Mouse (Mus musculus): ENCODE measurements around the gene D130052B06Rik.
A peak's percentile ranks its signal among the peaks of the same experiment; 100 is the strongest.

D130052B06Rik gene

GRCm38 (mm10) chr11:33598986-33599385, at the start of gene D130052B06Rik:
Gene D130052B06Rik (plus strand): TSS chr11:33599302.
- DNase-seq (ENCODE audit: low spot score): no peak

- no peak for DNase-seq (ENCODE audit: low spot score)
Measured at GRCm38 (mm10) chr11:33550861-33551560, 48.1 kb upstream of the D130052B06Rik start.

GRCm38 (mm10) chr11:33554123-33554522, 45.0 kb upstream of the D130052B06Rik start:
- DNase-seq (ENCODE audit: low spot score): no peak

- no peak for DNase-seq (ENCODE audit: low spot score)
Measured at GRCm38 (mm10) chr11:33563921-33564320, 35.2 kb upstream of the D130052B06Rik start.

GRCm38 (mm10) chr11:33570413-33570812, 28.7 kb upstream of the D130052B06Rik start:
- no peak for DNase-seq (ENCODE audit: low spot score)

- no peak for DNase-seq (ENCODE audit: low spot score)
Measured at GRCm38 (mm10) chr11:33574944-33575343, 24.2 kb upstream of the D130052B06Rik start.

GRCm38 (mm10) chr11:33578859-33579258, 20.2 kb upstream of the D130052B06Rik start, which contains the start of gene Gabrp:
Gene Gabrp (minus strand): TSS chr11:33578959.
- no peak for DNase-seq (ENCODE audit: low spot score)

GRCm38 (mm10) chr11:33579621-33580020, 19.5 kb upstream of the D130052B06Rik start:
- no peak for DNase-seq (ENCODE audit: low spot score)

GRCm38 (mm10) chr11:33586614-33587013, 12.5 kb upstream of the D130052B06Rik start:
- DNase-seq (ENCODE audit: low spot score): no peak

GRCm38 (mm10) chr11:33590771-33591170, 8.3 kb upstream of the D130052B06Rik start:
- no peak for DNase-seq (ENCODE audit: low spot score)

GRCm38 (mm10) chr11:33592826-33593225, 6.3 kb upstream of the D130052B06Rik start:
- DNase-seq (ENCODE audit: low spot score): no peak

- DNase-seq (ENCODE audit: low spot score): no peak
Measured at GRCm38 (mm10) chr11:33596655-33597054, 2.4 kb upstream of the D130052B06Rik start.

- no peak for DNase-seq (ENCODE audit: low spot score)
Measured at GRCm38 (mm10) chr11:33603174-33603573, 4.1 kb downstream of the D130052B06Rik start.

- no peak for DNase-seq (ENCODE audit: low spot score)
Measured at GRCm38 (mm10) chr11:33607784-33608183, 8.7 kb downstream of the D130052B06Rik start.

- peak; percentile 27 for DNase-seq (ENCODE audit: low spot score)
Measured at GRCm38 (mm10) chr11:33614218-33614617, 15.1 kb downstream of the D130052B06Rik start.

- no peak for DNase-seq (ENCODE audit: low spot score)
Measured at GRCm38 (mm10) chr11:33627136-33627742, 28.1 kb downstream of the D130052B06Rik start.

GRCm38 (mm10) chr11:33637107-33637506, 38.0 kb downstream of the D130052B06Rik start:
- DNase-seq (ENCODE audit: low spot score): no peak

GRCm38 (mm10) chr11:33649358-33649757, 50.3 kb downstream of the D130052B06Rik start:
- DNase-seq (ENCODE audit: low spot score): no peak

- DNase-seq (ENCODE audit: low spot score): no peak
Measured at GRCm38 (mm10) chr11:33654485-33654884, 55.4 kb downstream of the D130052B06Rik start.

- no peak for DNase-seq (ENCODE audit: low spot score)
Measured at GRCm38 (mm10) chr11:33655221-33655620, 56.1 kb downstream of the D130052B06Rik start.

- DNase-seq (ENCODE audit: low spot score): no peak
Measured at GRCm38 (mm10) chr11:33655861-33656593, 56.9 kb downstream of the D130052B06Rik start.

GRCm38 (mm10) chr11:33660016-33660913, 61.2 kb downstream of the D130052B06Rik start:
- no peak for DNase-seq (ENCODE audit: low spot score)
